Mouse (Mus musculus) embryo, embryonic 11 days (tissue): ENCODE results near the gene Dus3l.

Source experiments
- DNase-seq: peaks from one replicate; pipeline ENCODE4 v3.0.0-alpha.2; 2015

The Dus3l gene

DNA sequence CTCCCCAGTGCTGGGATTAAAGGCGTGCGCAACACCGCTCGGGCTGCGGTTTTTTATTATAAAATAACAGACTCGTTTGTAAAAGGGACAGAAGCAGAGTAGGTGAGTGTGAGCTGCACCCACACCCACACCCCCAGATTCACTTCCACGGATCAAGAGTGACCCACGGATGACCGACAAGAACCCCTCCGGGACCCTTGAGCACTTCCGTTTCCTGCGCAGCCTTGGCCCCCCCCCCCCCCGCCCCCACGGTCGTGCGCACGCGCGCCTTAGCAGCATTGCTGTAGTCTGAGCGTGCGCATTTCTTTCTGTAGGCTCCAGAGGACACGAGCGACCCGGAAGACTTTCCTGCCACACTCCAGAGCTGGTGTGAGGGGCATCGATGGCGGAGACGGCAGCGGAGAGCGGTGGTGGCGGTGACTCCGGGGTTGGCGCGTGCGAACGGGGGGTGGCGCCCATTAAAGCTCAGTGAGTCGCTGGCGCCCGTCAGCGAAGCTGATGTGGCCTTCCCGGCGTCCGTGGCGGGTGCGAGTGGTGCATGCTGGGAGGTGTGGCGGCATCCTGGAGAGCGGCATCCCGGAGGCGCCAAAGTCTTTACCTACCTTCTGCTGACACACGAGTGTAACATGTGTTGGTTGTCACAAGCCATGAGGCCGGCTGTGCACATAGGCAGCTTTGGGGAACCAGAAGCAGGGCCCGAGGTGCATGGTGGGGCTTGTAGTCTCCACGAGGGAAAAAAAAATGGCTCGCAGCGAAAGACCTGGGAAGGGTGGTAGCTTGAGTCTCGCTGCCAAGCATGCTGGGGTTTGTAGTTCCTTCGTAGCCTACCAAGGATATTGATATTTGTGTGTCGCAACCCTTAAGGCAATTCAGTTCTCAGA, at the start of gene Dus3l:
Gene Dus3l, plus strand, starts transcription at position 284 of the 881 bp plus-strand sequence.
- DNase-seq, result peak; percentile 94

DNA sequence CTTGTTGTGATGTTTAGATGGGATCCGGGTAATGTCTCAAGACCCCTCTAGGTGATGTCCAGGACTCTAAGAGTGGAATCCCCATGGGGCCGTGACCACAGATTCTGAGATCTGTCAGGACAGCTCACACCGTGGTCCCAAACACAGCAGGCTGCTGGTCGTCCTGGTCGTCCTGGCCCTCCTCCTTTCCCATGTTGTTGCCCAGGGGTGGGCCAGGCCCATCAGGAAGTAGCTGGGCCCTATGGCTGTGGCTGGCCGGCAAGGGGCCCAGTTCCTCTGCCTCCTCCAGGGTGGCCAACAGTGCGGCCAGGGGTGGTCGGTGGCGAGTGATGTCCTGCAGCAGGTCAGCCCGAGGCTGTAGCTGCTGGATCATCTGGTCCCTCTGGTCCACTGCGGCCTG, 49.2 kb upstream of the Dus3l start:
- DNase-seq, result no peak

DNA sequence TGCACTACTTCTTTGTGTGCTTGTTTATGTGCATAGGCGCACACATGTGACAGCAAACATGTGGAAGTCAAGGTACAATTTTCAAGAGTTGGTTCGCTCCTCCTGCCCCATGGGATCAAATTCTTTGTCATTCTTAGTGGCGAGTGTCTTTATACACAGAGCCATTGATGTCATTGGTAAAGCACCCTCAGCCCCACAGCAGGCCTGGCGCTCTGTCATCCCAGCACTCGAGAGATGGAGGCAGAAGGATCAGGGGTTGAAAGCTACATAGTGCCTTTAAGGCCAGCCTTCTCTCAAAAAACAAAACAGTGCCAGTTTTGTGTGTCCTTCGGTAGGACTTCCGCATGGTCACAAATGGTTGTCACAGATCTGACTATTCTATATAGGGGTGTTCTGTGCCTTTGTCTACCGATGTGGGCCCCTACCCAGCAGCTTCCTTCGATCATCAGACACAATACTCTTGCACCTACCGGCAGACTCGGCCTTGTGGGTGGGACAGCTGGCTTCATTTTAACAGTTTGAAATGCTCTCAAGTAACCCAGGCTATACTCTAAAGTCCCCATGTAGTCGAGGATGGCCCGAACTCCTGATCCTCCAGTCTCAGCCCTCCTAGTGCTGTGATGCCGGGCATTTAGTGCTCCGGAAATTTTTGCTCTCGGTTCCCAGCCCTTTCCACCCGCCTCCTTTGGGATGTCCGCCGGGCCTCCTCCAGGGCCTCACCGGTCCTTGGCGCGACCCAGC, 48.5 kb upstream of the Dus3l start:
- DNase-seq, result no peak

DNA sequence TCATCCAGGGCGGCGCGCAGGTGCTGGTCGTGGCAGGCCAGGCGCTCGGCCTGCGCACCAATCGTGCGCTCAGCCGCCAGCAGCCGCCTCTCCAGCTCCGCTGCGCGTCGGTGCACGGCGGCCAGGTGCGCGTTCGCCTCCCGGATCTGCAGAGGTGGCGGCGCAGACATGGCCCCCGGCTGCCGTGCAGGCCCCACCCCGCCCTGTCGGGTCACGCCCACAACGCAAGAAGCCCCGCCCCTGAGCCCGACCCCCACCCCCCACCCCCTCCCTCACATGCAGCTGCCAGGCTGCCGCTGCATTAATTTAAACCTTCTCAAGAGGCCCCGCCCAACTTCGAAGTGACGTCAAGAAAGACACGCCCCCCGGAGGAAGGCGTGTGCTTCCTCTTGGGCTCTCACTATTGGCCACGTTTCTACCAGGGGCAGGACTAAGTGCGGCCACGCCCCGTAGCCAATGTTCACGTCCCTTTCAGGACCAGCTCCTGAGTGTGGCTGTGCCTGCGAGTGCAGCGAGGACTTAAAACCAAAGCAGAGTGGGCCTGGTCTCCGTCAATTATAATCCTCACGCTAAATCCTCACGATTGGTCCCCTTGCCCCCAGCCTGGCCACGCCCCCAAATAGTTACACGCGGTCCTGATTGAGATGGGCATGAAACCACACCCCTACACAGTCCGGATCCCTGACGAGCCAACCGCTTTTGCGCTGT, 47.7 kb upstream of the Dus3l start:
- DNase-seq, result peak; percentile 98

DNA sequence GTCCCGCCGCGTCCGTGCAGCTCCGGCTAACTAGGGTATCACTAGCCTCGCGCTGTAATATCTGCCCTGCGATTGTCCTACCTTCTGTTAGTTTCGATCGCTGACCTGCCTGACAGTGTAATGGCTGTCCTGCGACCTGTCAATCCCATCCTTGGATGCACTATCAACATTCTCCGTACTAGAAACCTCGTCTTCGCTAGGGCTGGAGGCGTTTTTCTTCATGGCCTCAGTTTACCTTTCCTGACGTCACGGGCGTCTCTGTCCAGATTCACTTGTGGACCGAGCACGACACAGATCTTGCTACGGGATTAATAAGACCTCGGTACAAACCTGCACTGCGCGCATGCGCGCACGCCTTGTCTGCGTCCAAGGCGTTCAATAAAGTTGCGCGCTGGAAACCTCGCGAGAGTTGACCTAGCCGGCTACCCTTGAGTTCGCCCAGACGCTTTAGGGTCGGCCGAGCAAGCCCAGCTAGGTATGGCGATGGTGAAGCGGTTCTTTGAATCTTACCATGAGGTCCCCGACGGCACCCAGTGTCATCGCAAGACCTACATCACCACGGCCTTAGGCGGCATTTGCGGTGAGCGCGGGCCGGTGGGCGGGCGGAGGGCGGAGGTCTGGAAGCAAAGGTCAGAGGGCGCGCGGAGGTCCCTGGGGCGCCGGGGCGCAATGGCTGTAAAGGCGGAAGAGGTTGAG, 47.0 kb upstream of the Dus3l start, which contains the start of the genes Ndufa11 and Vmac:
Gene Ndufa11, plus strand, starts transcription at position 405 of the 696 bp plus-strand sequence.
Gene Vmac, minus strand, starts transcription at position 660 of the 696 bp plus-strand sequence.
- DNase-seq, result peak; percentile 100

DNA sequence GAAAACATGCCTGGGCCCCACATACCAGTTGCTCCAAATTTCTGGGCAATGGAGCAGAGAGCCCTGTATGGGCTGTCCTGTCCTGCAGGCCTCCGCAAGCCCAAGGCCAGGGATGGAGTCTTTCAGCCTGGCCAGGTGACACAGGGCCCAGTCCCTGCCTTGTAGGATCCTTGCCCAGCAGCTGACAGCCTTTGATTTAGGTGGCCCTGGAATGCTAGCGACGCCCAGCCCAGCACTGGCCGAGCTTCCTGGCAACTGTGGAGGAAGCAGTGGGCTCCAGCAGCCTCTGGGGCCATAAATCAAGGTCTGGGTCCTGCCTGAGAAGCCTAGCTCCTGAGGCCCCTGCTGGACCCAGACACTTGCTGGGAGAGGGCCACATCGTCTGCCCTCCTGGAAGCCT, 42.1 kb upstream of the Dus3l start:
- peak; percentile 30 for DNase-seq

DNA sequence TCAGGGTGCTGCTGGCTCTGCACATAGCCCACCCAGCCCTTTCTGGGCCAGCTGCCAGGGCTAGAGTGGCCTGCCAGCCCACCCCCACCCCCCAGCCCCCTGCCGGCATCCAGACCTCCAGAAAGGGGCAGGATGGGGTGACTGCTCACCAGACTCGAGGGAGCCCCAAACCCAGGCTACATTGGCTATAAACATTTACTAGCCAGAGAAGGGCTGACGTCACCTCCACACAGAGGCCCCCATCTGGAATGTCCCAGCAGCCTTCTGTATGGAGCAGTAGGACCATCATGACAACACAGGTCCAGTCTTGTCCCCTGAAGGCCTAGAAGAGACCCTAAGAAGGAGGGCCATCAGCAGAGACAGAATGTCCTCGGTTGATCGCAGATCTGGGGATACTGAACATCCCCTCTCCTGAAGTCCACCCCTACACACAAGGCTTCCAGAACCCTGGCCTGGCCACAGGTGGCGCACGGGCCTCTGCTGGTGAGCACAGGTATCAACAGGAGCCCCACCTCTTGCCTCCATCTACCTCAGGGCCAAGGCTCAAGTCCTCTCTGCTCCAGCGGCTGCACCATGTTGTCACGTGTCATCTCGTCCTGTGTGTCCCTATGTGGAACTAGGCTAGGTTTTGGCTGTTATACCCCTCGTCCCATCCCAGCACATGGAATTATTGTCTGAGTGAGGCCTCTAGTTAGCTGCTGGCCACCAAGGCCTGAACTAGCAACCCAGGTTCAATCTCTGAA, 41.0 kb upstream of the Dus3l start:
- DNase-seq, result no peak

DNA sequence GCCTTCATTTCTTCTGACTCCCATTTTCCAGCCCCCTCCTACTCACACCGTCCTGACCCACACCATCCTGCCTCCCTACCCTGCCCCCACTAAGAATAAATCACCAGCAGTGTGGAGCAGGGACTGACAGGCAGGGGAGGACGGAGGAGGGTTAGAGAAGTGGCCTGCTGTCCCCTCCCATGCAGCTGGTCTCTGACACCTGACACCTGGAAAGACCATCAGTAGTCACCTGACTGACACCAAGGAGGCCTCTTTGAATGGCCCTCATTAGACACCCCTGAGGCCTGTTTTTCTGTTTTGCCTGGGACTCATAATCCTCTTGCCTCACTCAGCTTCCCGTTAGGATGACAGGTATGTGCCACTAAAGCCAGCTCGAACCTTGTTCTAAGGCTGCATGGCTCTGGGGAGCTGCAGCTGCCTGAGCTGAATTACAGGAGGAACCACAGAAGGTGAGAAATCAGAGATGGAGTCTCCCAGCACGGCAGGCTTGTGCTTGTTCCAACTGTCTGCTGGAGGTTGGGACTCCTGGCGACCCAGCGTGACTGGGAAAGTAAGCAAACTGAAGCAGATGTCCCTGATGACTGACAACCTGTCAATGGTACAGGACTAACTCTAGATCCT, 37.4 kb upstream of the Dus3l start:
- DNase-seq, result peak; percentile 47

DNA sequence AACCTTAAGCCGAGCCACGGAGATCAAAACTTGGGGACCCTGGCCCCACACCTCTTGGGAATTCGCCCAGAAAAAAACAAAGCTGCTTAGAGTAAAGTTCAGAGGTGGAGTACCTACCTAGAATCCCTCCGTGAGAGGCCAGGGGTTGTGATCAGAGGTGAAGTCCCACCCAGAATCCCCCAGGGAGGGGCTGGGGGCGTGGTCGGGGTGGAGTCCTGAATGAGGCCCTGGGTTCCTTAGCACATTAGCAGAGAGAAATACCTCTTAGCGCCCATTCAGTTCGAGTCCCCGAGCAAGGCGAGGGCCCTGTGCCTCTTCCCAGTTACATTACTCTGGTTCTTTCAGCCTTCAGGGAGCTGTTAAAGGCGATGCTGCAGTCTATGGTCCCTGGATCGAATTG, 36.9 kb upstream of the Dus3l start:
- DNase-seq, result peak; percentile 44

DNA sequence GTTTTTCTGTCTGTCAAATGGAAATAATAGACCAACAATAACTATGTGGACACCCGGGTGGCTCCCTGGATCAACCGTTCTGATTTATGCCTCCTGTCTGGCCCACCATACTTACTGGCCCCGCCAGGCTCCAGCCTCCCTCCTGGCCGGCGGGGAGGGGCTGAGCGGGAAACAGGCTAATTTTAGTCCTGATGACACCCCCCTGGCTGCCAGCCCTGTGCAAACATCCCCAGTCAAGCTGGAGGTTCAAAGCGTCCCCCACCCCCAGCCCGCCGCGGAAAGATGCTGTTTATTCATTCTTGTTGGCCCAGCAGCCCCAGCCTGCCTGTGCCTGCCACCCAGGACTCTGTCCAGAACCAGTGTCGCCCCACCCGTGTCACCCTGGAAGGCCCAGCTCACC, 36.4 kb upstream of the Dus3l start:
- no peak for DNase-seq

DNA sequence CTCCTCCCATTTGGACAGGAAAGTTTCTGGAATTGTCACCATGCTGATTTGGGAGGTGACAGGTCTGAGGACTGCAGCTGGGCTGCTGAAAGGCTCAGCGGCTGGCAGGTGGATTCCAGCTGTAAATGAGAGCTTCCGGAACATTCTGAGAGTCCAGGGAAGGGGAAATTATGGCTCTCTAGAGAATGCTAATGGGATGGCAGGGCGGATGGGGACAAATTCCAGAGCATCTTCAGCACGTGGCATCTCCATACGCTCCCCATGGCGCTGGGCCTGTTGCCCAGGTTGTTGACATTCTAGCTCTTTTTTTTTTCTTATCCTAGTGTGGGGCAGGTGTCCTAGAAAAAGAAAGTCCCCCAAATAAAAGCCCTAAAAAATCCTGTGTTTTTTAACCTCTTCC, 35.4 kb upstream of the Dus3l start:
- DNase-seq, result no peak

DNA sequence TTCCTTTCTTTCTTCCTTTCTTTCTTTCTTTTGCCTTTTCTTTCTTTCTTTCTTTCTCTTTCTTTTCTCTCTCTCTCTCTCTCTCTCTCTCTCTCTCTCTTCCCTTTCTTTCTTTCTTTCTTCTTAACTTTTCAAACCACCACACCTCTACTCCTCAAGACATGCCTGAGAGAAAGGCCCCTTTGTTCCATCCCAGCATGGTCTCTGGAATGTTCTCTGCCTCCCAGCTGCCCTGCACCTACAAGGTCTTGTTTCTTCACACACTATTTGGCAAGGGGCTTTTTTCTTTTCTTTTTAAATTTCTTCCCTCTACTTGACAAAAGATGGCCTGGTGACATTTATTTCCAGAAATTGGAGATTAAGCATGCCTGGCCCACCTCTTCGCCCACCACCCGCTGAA, 34.9 kb upstream of the Dus3l start:
- no peak for DNase-seq

DNA sequence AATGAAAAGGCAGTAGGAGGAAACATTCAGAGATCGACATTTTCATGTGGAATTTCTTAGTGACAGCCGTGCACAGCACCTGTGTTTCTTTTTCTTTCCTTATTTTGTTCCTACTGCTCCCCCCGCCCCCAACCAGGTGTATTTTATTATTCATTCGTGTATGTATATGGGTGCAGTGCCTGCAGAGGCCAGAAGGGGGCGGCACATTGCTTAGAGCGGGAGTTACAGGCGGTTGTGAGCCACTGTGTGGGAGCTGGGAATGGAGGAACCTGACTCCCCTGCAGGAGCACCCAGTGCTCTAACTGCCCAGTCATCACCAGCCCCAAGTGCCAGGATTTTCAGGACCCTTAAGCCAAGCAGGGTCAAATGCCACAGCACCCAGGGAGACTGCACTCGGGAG, 28.0 kb upstream of the Dus3l start:
- no peak for DNase-seq

DNA sequence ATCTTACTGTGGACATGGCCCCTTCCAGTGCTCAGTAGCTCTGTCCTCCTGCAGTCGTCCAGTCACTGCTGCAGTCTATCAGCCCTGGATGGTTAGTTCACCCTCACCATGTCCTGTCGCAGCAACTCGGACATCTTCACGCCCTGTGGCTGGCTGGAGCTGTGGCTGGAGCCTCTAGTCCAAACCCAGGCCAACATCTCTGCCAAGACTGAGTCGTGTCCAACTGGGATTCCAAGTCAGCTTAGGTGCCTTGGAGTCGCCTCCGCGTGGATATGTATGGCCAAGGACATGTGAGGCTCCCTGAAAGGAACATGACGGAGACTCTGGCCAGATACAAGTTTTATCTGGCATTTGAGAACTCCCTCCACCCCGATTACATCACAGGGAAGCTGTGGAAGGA, 26.3 kb upstream of the Dus3l start:
- no peak for DNase-seq

DNA sequence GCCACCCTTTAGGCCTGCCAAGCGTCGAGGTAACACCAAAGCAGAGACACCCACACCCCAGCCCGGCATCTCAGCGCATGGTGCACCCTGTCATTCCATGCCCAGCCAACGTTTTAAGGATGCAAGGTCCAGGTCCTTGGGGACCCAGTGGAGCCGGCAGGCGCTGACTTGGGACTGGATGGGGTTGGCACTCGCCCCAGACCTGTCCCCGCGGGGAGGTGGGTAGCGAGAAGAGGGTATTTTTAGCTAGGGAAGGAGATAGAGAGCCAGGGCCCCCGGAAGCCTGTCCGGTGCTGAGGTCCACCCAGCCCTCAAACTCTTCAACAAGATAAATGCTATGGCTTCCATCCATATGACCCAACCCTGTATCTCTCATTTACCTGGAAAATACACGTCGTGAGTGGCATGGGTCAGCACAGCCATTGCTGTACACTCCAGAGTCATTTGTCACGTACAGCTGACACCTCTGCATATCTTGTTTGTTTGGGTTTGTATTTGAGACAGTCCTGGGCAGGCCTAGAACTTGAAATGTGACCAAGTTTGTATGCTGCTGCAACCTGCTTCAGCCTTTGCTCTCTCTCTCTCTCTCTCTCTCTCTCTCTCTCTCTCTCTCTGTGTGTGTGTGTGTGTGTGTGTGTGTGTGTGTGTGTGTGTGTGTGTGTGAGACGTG, 24.3 kb upstream of the Dus3l start:
- DNase-seq, result no peak

DNA sequence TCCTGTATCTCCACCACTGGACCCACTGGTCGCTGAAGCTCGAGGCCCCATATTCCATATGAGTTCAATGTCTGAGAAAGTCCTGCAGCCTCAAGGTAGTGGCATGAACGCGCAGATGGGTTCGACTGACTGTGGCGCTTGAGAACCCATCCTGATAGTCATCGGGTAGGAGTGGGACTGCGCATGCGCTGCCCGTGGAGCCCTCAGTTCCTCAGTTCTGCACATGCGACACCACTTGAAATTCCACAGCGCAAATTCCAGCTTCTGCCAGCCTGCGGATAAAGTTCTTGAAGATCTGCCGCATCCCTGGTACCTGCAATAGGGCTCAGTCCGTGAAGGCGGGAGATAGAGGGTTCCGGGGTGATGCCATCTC, 23.8 kb upstream of the Dus3l start:
- no peak for DNase-seq

DNA sequence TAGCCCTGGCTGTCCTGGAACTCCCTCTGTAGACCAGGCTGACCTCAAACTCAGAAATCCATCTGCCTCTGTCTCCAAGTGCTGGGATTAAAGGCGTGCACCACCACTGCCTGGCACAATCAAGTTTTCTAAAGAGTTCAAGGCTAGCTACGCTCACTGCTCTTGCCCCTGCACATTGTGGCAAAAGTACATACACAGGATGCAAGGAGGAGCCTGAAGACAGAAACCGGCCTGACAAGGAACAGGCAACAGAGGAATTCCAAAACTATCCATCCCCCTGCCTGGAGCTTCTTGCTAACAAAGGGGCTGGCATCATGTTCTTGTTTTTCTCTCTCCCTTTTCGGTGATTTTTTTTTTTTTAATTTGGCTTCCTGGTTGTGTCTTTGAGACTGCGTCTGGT, 20.4 kb upstream of the Dus3l start:
- no peak for DNase-seq

DNA sequence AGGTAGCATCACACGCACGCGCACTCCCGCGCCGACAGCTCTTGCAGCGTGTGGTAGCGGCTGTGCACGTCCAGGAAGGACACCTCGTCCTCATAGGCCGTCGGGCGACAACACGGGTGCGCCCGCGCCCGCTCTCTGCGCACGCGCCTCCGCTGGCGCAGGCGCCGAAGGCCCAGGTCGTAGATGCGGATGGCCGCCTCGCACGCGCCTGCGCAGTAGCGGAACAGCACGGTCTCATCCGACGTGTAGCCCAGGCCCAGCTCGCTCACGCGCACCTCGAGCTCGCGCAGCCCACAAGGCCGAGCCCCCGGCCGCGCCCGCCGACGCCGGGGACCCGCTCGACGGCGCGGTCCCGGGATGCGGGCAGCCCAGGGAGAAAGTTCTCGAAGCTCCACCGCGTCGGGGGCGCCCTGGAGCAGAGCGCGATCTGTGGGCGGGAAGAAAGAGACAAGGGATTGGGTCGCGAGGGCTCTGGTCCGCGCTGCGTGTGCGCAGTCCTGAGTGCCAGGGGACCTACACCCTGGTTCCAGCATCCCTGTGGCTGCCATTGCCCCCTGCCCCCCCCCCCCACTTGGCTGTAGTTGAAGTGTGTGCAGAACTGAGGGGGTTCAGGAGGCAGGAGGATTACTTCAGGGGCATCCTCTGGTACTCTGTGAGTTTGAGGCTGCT, 13.0 kb upstream of the Dus3l start:
- peak; percentile 81 for DNase-seq

DNA sequence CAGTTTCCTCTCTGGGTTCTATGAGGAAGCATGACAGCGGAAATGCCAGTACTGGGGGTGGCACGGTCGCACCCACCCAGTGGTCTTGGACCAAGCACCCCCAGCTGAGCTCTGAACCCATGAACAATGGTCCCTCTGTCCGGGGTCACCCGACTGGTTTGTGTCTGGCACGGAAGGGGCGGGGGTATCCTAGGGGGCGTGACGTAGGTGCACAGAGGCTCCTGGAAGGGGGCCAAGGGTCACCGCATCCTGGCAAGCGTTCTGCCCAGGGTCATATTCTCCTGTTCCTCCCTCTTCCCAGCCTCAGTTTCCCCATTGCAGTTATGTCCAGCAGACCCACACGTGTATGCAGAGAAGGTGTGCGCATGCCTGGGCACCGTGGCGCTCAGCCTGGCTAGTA, 11.1 kb upstream of the Dus3l start:
- no peak for DNase-seq
